In genomic region chr8:94810855-94811254, GRCm38 (mm10) we compare ENCODE assay signal across 33 mouse cellular contexts. TPM values are rescaled to one million over a fixed set of nuclear protein-coding genes. Genes with fewer than 3 reads are reported as not detected.
DNase-seq lines count a peak whose midpoint lies in the region; ATAC-seq and TF ChIP-seq lines count a peak whose summit lies in the region.
"Had no signal": no experiment of that assay in that cellular context is flagged by ENCODE, and none has a peak within 500 bp of the region (broad histone marks: within the 10 kb centered on the region; RNA-seq: fewer than 3 reads in every experiment).

No protein-coding gene starts in this region.

- no peaks in the 10 kb centered on the region for H3K9me3 ChIP-seq in midbrain, embryonic 11.5 days (ENCODE audit: control insufficient read depth, low read length)
- H3K9me3 ChIP-seq in midbrain, postnatal 0 days (ENCODE audit: low read length) = no peaks in the 10 kb centered on the region
- H3K9me3 ChIP-seq in CH12.LX (replicated peaks; ENCODE audit: low read length) = no peaks in the 10 kb centered on the region
- no peaks in the 10 kb centered on the region for H3K9me3 ChIP-seq in stomach, postnatal 0 days (ENCODE audit: control insufficient read depth, low read length)
- no peaks in the 10 kb centered on the region for H3K9me3 ChIP-seq in liver, embryonic 11.5 days (ENCODE audit: control insufficient read depth, low read length)
- H3K9me3 ChIP-seq: embryonic facial prominence, embryonic 10.5 days; embryonic facial prominence, embryonic 13.5 days; forebrain, embryonic 12.5 days; forebrain, embryonic 15.5 days; hindbrain, embryonic 12.5 days; hindbrain, embryonic 15.5 days had no signal

- in situ Hi-C loops in CH12.LX (cut with MboI; ENCODE audit: low pct_ligation_motif_present, low pct_unique_long_range_greater_than_20kb, low sequenced_read_pairs) = no loop called here

- no peak for ATAC-seq in midbrain, embryonic 11.5 days (ENCODE audit: low FRiP score)
- no peak for ATAC-seq in midbrain, postnatal 0 days (ENCODE audit: low FRiP score)
- ATAC-seq in stomach, postnatal 0 days (ENCODE audit: low FRiP score, low TSS enrichment) = peak; percentile 30; the same call in 1 of the 2 replicates
- ATAC-seq in liver, embryonic 11.5 days (replicated peaks; ENCODE audit: low FRiP score) = no peak
- ATAC-seq: forebrain, embryonic 15.5 days had no signal

- no peak for DNase-seq in layer of hippocampus, adult 2 months (ENCODE audit: low spot score in 2 of 2)
- DNase-seq in layer of hippocampus, adult 9-10 months (ENCODE audit: low spot score) = no peak
- DNase-seq in midbrain, embryonic 11.5 days (ENCODE audit: low spot score, missing footprints) = peak; percentile 10
- no peak for DNase-seq in midbrain, postnatal 0 days (ENCODE audit: low spot score)
- peak; percentile 34 for DNase-seq in CH12.LX (ENCODE audit: extremely low read depth)
- DNase-seq in stomach, postnatal 0 days (ENCODE audit: low spot score) = no peak
- no peak for DNase-seq in liver, embryonic 11.5 days (ENCODE audit: low spot score)
- DNase-seq: B cell, adult 2 months; cerebellum, adult 11-12 months; cerebellum, adult 8-10 months; cerebellum, postnatal 10 days; cerebellum, postnatal 36 days; embryo, embryonic 11 days; gastrocnemius, adult 2 months; gastrocnemius, postnatal 14 days; heart, adult 11 months had no signal

- dilution Hi-C loops in CH12.LX (cut with MboI; ENCODE audit: extremely low pct_ligation_motif_present, extremely low pct_unique_long_range_greater_than_20kb, low sequenced_read_pairs) = no loop called here

- no peak for TF ChIP-seq RAD21 in CH12.LX (IDR thresholded peaks at IDR 0.05; ENCODE audit: low read depth, low read length)

- peaks cover 2% of the 10 kb centered on the region for H3K4me1 ChIP-seq in midbrain, embryonic 11.5 days (ENCODE audit: control insufficient read depth, insufficient read depth, low read length)
- no peaks in the 10 kb centered on the region for H3K4me1 ChIP-seq in midbrain, postnatal 0 days (ENCODE audit: insufficient read depth, low read length)
- H3K4me1 ChIP-seq in CH12.LX (ENCODE audit: control insufficient read depth in 1 of 2, insufficient read depth in 2 of 2) = peaks cover 38 to 69% of the 10 kb centered on the region in 2 experiments
- no peaks in the 10 kb centered on the region for H3K4me1 ChIP-seq in stomach, postnatal 0 days (replicated peaks; ENCODE audit: control insufficient read depth, insufficient read depth)
- peaks cover 9% of the 10 kb centered on the region; the same call in 1 of the 2 replicates for H3K4me1 ChIP-seq in liver, embryonic 11.5 days (replicated peaks; ENCODE audit: control insufficient read depth, insufficient read depth, low read length)

- TF ChIP-seq POLR2A in CH12.LX (IDR thresholded peaks at IDR 0.05; ENCODE audit: low read depth, low read length) = no peak

- TF ChIP-seq EP300 in CH12.LX (IDR thresholded peaks at IDR 0.05; ENCODE audit: low read length) = no peak
- TF ChIP-seq EP300 in stomach, postnatal 0 days (optimal IDR thresholded peaks at IDR 0.05) = no peak

- 84% methylated on average over 5 of the region's 5 CpGs for WGBS in midbrain, embryonic 11.5 days
- 82% methylated on average over 5 of the region's 5 CpGs for WGBS in midbrain, postnatal 0 days
- WGBS in stomach, postnatal 0 days = 56% methylated on average over 5 of the region's 5 CpGs
- WGBS in liver, embryonic 11.5 days = 86% methylated on average over 5 of the region's 5 CpGs

- peak overlapping the region; percentile 70; the same call in 1 of the 2 replicates for H3K27ac ChIP-seq in layer of hippocampus, adult 2 months
- H3K27ac ChIP-seq in midbrain, embryonic 11.5 days (ENCODE audit: low read depth, low read length) = no peak overlapping the region
- no peak overlapping the region for H3K27ac ChIP-seq in midbrain, postnatal 0 days (ENCODE audit: low read depth, low read length)
- H3K27ac ChIP-seq in CH12.LX (ENCODE audit: insufficient read depth, low read depth) = no peak overlapping the region
- no peak overlapping the region for H3K27ac ChIP-seq in stomach, postnatal 0 days (replicated peaks)
- H3K27ac ChIP-seq in liver, embryonic 11.5 days (ENCODE audit: low read depth, low read length) = no peak overlapping the region
- H3K27ac ChIP-seq: embryonic facial prominence, embryonic 10.5 days; embryonic facial prominence, embryonic 13.5 days; forebrain, embryonic 12.5 days; forebrain, embryonic 15.5 days; gastrocnemius, adult 2 months; hindbrain, embryonic 12.5 days; hindbrain, embryonic 15.5 days had no signal

- H3K36me3 ChIP-seq in midbrain, embryonic 11.5 days (ENCODE audit: control insufficient read depth, insufficient read depth, low read length) = no peaks in the 10 kb centered on the region
- H3K36me3 ChIP-seq in midbrain, postnatal 0 days (ENCODE audit: insufficient read depth, low read length) = no peaks in the 10 kb centered on the region
- no peaks in the 10 kb centered on the region for H3K36me3 ChIP-seq in CH12.LX (replicated peaks in 1 of 2; ENCODE audit: control insufficient read depth in 1 of 2, insufficient read depth in 1 of 2, low read length in 1 of 2)
- H3K36me3 ChIP-seq in stomach, postnatal 0 days (ENCODE audit: control insufficient read depth, insufficient read depth, low read length) = no peaks in the 10 kb centered on the region
- no peaks in the 10 kb centered on the region for H3K36me3 ChIP-seq in liver, embryonic 11.5 days (ENCODE audit: control insufficient read depth, insufficient read depth, low read length)
- H3K36me3 ChIP-seq: embryonic facial prominence, embryonic 10.5 days; embryonic facial prominence, embryonic 13.5 days; forebrain, embryonic 12.5 days; forebrain, embryonic 15.5 days; hindbrain, embryonic 12.5 days; hindbrain, embryonic 15.5 days had no signal

- H3K4me3 ChIP-seq in layer of hippocampus, adult 2 months = no peak overlapping the region
- no peak overlapping the region for H3K4me3 ChIP-seq in midbrain, embryonic 11.5 days (ENCODE audit: low read depth, low read length)
- no peak overlapping the region for H3K4me3 ChIP-seq in midbrain, postnatal 0 days (ENCODE audit: low read depth, low read length)
- peak overlapping the region in 1 of 3 experiments; percentile 6 for H3K4me3 ChIP-seq in CH12.LX (replicated peaks in 1 of 3; ENCODE audit: low read depth in 2 of 3, low read length in 2 of 3, poor library complexity in 1 of 3)
- no peak overlapping the region for H3K4me3 ChIP-seq in stomach, postnatal 0 days (ENCODE audit: low read depth, low read length)
- no peak overlapping the region for H3K4me3 ChIP-seq in liver, embryonic 11.5 days (ENCODE audit: low read depth, low read length)
- H3K4me3 ChIP-seq: embryonic facial prominence, embryonic 10.5 days; embryonic facial prominence, embryonic 13.5 days; erythroblast, embryonic 14.5 days; forebrain, embryonic 12.5 days; forebrain, embryonic 15.5 days; gastrocnemius, adult 2 months; hindbrain, embryonic 12.5 days; hindbrain, embryonic 15.5 days had no signal

- H3K79me2 ChIP-seq in CH12.LX (replicated peaks; ENCODE audit: control insufficient read depth, extremely low read depth, insufficient read depth, poor library complexity, severe bottlenecking) = no peaks in the 10 kb centered on the region

- H3K4me2 ChIP-seq in midbrain, embryonic 11.5 days = no peak overlapping the region
- H3K4me2 ChIP-seq in midbrain, postnatal 0 days (ENCODE audit: low read depth, low read length, poor library complexity, severe bottlenecking) = no peak overlapping the region
- H3K4me2 ChIP-seq in CH12.LX (ENCODE audit: insufficient read depth, low read depth, poor library complexity, severe bottlenecking) = no peak overlapping the region
- no peak overlapping the region for H3K4me2 ChIP-seq in stomach, postnatal 0 days (replicated peaks; ENCODE audit: low read depth)
- no peak overlapping the region for H3K4me2 ChIP-seq in liver, embryonic 11.5 days
- H3K4me2 ChIP-seq: embryonic facial prominence, embryonic 13.5 days; forebrain, embryonic 12.5 days; forebrain, embryonic 15.5 days; heart, embryonic 11.5 days; hindbrain, embryonic 12.5 days; hindbrain, embryonic 15.5 days had no signal

- no peaks in the 10 kb centered on the region for H3K27me3 ChIP-seq in midbrain, embryonic 11.5 days (ENCODE audit: control insufficient read depth, insufficient read depth, low read length)
- no peaks in the 10 kb centered on the region for H3K27me3 ChIP-seq in midbrain, postnatal 0 days (ENCODE audit: insufficient read depth, low read length)
- H3K27me3 ChIP-seq in CH12.LX (replicated peaks) = no peaks in the 10 kb centered on the region
- no peaks in the 10 kb centered on the region for H3K27me3 ChIP-seq in stomach, postnatal 0 days (ENCODE audit: control insufficient read depth, insufficient read depth, low read length)
- H3K27me3 ChIP-seq in liver, embryonic 11.5 days (replicated peaks; ENCODE audit: control insufficient read depth, insufficient read depth, low read length) = no peaks in the 10 kb centered on the region
- H3K27me3 ChIP-seq: embryonic facial prominence, embryonic 13.5 days; forebrain, embryonic 12.5 days; forebrain, embryonic 15.5 days; hindbrain, embryonic 12.5 days; hindbrain, embryonic 15.5 days had no signal

- no peak overlapping the region for H3K9ac ChIP-seq in midbrain, embryonic 11.5 days (ENCODE audit: low read length)
- H3K9ac ChIP-seq in midbrain, postnatal 0 days (replicated peaks; ENCODE audit: low read length, poor library complexity, severe bottlenecking) = no peak overlapping the region
- H3K9ac ChIP-seq in CH12.LX (ENCODE audit: insufficient read depth, low read depth) = no peak overlapping the region
- H3K9ac ChIP-seq in stomach, postnatal 0 days (ENCODE audit: low read length) = no peak overlapping the region
- no peak overlapping the region for H3K9ac ChIP-seq in liver, embryonic 11.5 days (ENCODE audit: low read depth, low read length)
- H3K9ac ChIP-seq: embryonic facial prominence, embryonic 13.5 days; forebrain, embryonic 12.5 days; forebrain, embryonic 15.5 days; hindbrain, embryonic 12.5 days; hindbrain, embryonic 15.5 days had no signal

- no peak for TF ChIP-seq CTCF in layer of hippocampus, adult 2 months (conservative IDR thresholded peaks at IDR 0.05)
- TF ChIP-seq CTCF in midbrain, postnatal 0 days (IDR thresholded peaks at IDR 0.05) = no peak
- TF ChIP-seq CTCF in CH12.LX (conservative IDR thresholded peaks at IDR 0.05 in 1 of 2, IDR thresholded peaks at IDR 0.05 in 1 of 2; ENCODE audit: low read depth in 2 of 2, low read length in 2 of 2) = no peak
- no peak for TF ChIP-seq CTCF in stomach, postnatal 0 days (IDR thresholded peaks at IDR 0.05; ENCODE audit: low read depth)

RNA-seq across cellular contexts. Expression of gene Ccl17, which starts 0.6 kb away (rescaled TPM):
- 1 to 10 TPM; 3.4 to 6.0 TPM for total RNA-seq in layer of hippocampus, adult 2 months (2021)
- not detected in 2 replicates for polyA plus RNA-seq in midbrain, embryonic 11.5 days (2014; fragmentation: Nextera tagmentation; extraction: Ambion mirVana)
- 8.5 TPM in 1 of 2 replicates, not detected in the other for total RNA-seq in midbrain, postnatal 0 days (2014; rRNA removed)
- polyA plus RNA-seq in midbrain, postnatal 0 days (2015; fragmentation: Nextera tagmentation; extraction: Ambion mirVana) = 4.4 and 4.7 TPM in 2 replicates
- 2.1 and 2.2 TPM in 2 replicates for total RNA-seq in CH12.LX (2012; rRNA removed)
- 2.5 and 2.6 TPM in 2 replicates for total RNA-seq in CH12.LX (2014; rRNA removed)
- 1.3 and 2.5 TPM in 2 replicates for polyA plus RNA-seq in CH12.LX (2012; ENCODE audit: insufficient read length, low read depth)
- polyA plus RNA-seq in stomach, postnatal 0 days (2015; fragmentation: Nextera tagmentation; extraction: Ambion mirVana) = 0.42 and 0.55 TPM in 2 replicates
- 0.62 and 1.3 TPM in 2 replicates for polyA plus RNA-seq in liver, embryonic 11.5 days (2014; fragmentation: Nextera tagmentation; extraction: Ambion mirVana)
- total RNA-seq: adrenal gland, postnatal 14 days; gastrocnemius, adult 2 months; gastrocnemius, postnatal 14 days; gastrocnemius, postnatal 4 days; heart, adult 8-10 months; heart, postnatal 25 days; hematopoietic stem cell, adult 5-6 weeks; MEL had no signal
- polyA plus RNA-seq: adrenal gland, adult 2 months; brain, embryonic 14.5 days; embryonic facial prominence, embryonic 10.5 days; embryonic facial prominence, embryonic 13.5 days; erythroblast, embryonic 14.5 days; heart, postnatal 0 days; hindbrain, embryonic 12.5 days had no signal

RNA-seq across cellular contexts. Expression of gene Coq9, which starts 27.3 kb away (rescaled TPM):
- 10 to 100 TPM; 78.2 to 83.7 TPM for total RNA-seq in layer of hippocampus, adult 2 months (2021)
- 49.4 and 51.5 TPM in 2 replicates for polyA plus RNA-seq in midbrain, embryonic 11.5 days (2014; fragmentation: Nextera tagmentation; extraction: Ambion mirVana)
- total RNA-seq in midbrain, postnatal 0 days (2014; rRNA removed) = 101 and 110 TPM in 2 replicates
- 46.5 and 54.8 TPM in 2 replicates for polyA plus RNA-seq in midbrain, postnatal 0 days (2015; fragmentation: Nextera tagmentation; extraction: Ambion mirVana)
- total RNA-seq in CH12.LX (2012; rRNA removed) (68.5 and 82.2 TPM in 2 replicates), CH12.LX (2014; rRNA removed) (44.2 and 48.5 TPM in 2 replicates)
- polyA plus RNA-seq in CH12.LX (2012; ENCODE audit: insufficient read length, low read depth) = 68.8 and 97.0 TPM in 2 replicates
- polyA plus RNA-seq in stomach, postnatal 0 days (2015; fragmentation: Nextera tagmentation; extraction: Ambion mirVana) = 62.3 and 66.7 TPM in 2 replicates
- 82.2 and 82.9 TPM in 2 replicates for polyA plus RNA-seq in liver, embryonic 11.5 days (2014; fragmentation: Nextera tagmentation; extraction: Ambion mirVana)

RNA-seq across cellular contexts. Expression of gene Ciapin1, which starts 27.3 kb away (rescaled TPM):
- 10 to 100 TPM; 60.9 to 67.2 TPM for total RNA-seq in layer of hippocampus, adult 2 months (2021)
- 134 and 154 TPM in 2 replicates for polyA plus RNA-seq in midbrain, embryonic 11.5 days (2014; fragmentation: Nextera tagmentation; extraction: Ambion mirVana)
- total RNA-seq in midbrain, postnatal 0 days (2014; rRNA removed) = 60.6 and 62.7 TPM in 2 replicates
- 162 and 164 TPM in 2 replicates for polyA plus RNA-seq in midbrain, postnatal 0 days (2015; fragmentation: Nextera tagmentation; extraction: Ambion mirVana)
- total RNA-seq in CH12.LX (2012; rRNA removed) = 83.1 and 99.8 TPM in 2 replicates
- total RNA-seq in CH12.LX (2014; rRNA removed) = 89.4 and 97.1 TPM in 2 replicates
- polyA plus RNA-seq in CH12.LX (2012; ENCODE audit: insufficient read length, low read depth) = 139 and 189 TPM in 2 replicates
- 58.8 and 61.7 TPM in 2 replicates for polyA plus RNA-seq in stomach, postnatal 0 days (2015; fragmentation: Nextera tagmentation; extraction: Ambion mirVana)
- 94.8 and 99.5 TPM in 2 replicates for polyA plus RNA-seq in liver, embryonic 11.5 days (2014; fragmentation: Nextera tagmentation; extraction: Ambion mirVana)

RNA-seq across cellular contexts. Expression of gene Cx3cl1, which starts 39.0 kb away (rescaled TPM):
- total RNA-seq in layer of hippocampus, adult 2 months (2021) = 100 to 1,000 TPM; 396 to 397 TPM
- 9.4 and 10.4 TPM in 2 replicates for polyA plus RNA-seq in midbrain, embryonic 11.5 days (2014; fragmentation: Nextera tagmentation; extraction: Ambion mirVana)
- total RNA-seq in midbrain, postnatal 0 days (2014; rRNA removed) = 82.0 and 111 TPM in 2 replicates
- 105 and 110 TPM in 2 replicates for polyA plus RNA-seq in midbrain, postnatal 0 days (2015; fragmentation: Nextera tagmentation; extraction: Ambion mirVana)
- total RNA-seq in CH12.LX (2012; rRNA removed) (2.5 and 3.7 TPM in 2 replicates), CH12.LX (2014; rRNA removed) (0.19 TPM in 1 of 2 replicates, not detected in the other)
- polyA plus RNA-seq in CH12.LX (2012; ENCODE audit: insufficient read length, low read depth) = 4.2 and 4.6 TPM in 2 replicates
- polyA plus RNA-seq in stomach, postnatal 0 days (2015; fragmentation: Nextera tagmentation; extraction: Ambion mirVana) = 18.0 and 21.9 TPM in 2 replicates
- polyA plus RNA-seq in liver, embryonic 11.5 days (2014; fragmentation: Nextera tagmentation; extraction: Ambion mirVana) = 0.53 and 0.78 TPM in 2 replicates
- total RNA-seq: MEL had no signal

RNA-seq across cellular contexts. Expression of gene Polr2c, which starts 46.4 kb away (rescaled TPM):
- total RNA-seq in layer of hippocampus, adult 2 months (2021) = 10 to 100 TPM; 69.1 to 71.4 TPM
- polyA plus RNA-seq in midbrain, embryonic 11.5 days (2014; fragmentation: Nextera tagmentation; extraction: Ambion mirVana) = 160 and 169 TPM in 2 replicates
- total RNA-seq in midbrain, postnatal 0 days (2014; rRNA removed) = 62.5 and 70.5 TPM in 2 replicates
- polyA plus RNA-seq in midbrain, postnatal 0 days (2015; fragmentation: Nextera tagmentation; extraction: Ambion mirVana) = 93.3 and 101 TPM in 2 replicates
- total RNA-seq in CH12.LX (2012; rRNA removed) (93.2 and 102 TPM in 2 replicates), CH12.LX (2014; rRNA removed) (120 and 130 TPM in 2 replicates)
- 134 and 141 TPM in 2 replicates for polyA plus RNA-seq in CH12.LX (2012; ENCODE audit: insufficient read length, low read depth)
- 70.4 and 72.7 TPM in 2 replicates for polyA plus RNA-seq in stomach, postnatal 0 days (2015; fragmentation: Nextera tagmentation; extraction: Ambion mirVana)
- polyA plus RNA-seq in liver, embryonic 11.5 days (2014; fragmentation: Nextera tagmentation; extraction: Ambion mirVana) = 162 and 172 TPM in 2 replicates

Comparison
In these comparisons a context has a peak if more than half of its experiments do, and no peak if none do; other contexts are left out.
1. DNase-seq: peak in midbrain, embryonic 11.5 days (single experiment) and CH12.LX (single experiment); none in layer of hippocampus, adult 2 months (0 of 2), layer of hippocampus, adult 9-10 months (single experiment), midbrain, postnatal 0 days (single experiment), stomach, postnatal 0 days (single experiment) and liver, embryonic 11.5 days (single experiment).